Mouse (Mus musculus): Measurements from ENCODE around the gene D930020B18Rik.
A peak's percentile ranks its signal among the peaks of the same experiment; 100 is the strongest.

D930020B18Rik gene

GRCm38 (mm10) chr10:121641272-121642053 lies at the start of gene D930020B18Rik:
TSS of gene D930020B18Rik (plus strand) at chr10:121641588.
- peak; percentile 63 for DNase-seq (ENCODE audit: extremely low spot score)

- no peak for DNase-seq (ENCODE audit: extremely low spot score)
Observed at GRCm38 (mm10) chr10:121596580-121596979, 44.8 kb upstream of the D930020B18Rik start.

GRCm38 (mm10) chr10:121601272-121601671 lies 40.1 kb upstream of the D930020B18Rik start:
- no peak for DNase-seq (ENCODE audit: extremely low spot score)

- no peak for DNase-seq (ENCODE audit: extremely low spot score)
Observed at GRCm38 (mm10) chr10:121603556-121603955, 37.8 kb upstream of the D930020B18Rik start.

- no peak for DNase-seq (ENCODE audit: extremely low spot score)
Observed at GRCm38 (mm10) chr10:121604632-121605344, 36.6 kb upstream of the D930020B18Rik start.

- DNase-seq (ENCODE audit: extremely low spot score) = no peak
Observed at GRCm38 (mm10) chr10:121608177-121608576, 33.2 kb upstream of the D930020B18Rik start.

- no peak for DNase-seq (ENCODE audit: extremely low spot score)
Observed at GRCm38 (mm10) chr10:121611587-121611986, 29.8 kb upstream of the D930020B18Rik start.

- DNase-seq (ENCODE audit: extremely low spot score) = no peak
Observed at GRCm38 (mm10) chr10:121612448-121612847, 28.9 kb upstream of the D930020B18Rik start.

- DNase-seq (ENCODE audit: extremely low spot score) = no peak
Observed at GRCm38 (mm10) chr10:121613570-121613969, 27.8 kb upstream of the D930020B18Rik start.

GRCm38 (mm10) chr10:121615146-121615870 lies 26.1 kb upstream of the D930020B18Rik start:
- DNase-seq (ENCODE audit: extremely low spot score) = no peak

GRCm38 (mm10) chr10:121615935-121616334 lies 25.5 kb upstream of the D930020B18Rik start:
- DNase-seq (ENCODE audit: extremely low spot score) = no peak

GRCm38 (mm10) chr10:121622431-121622830 lies 19.0 kb upstream of the D930020B18Rik start:
- DNase-seq (ENCODE audit: extremely low spot score) = no peak

- no peak for DNase-seq (ENCODE audit: extremely low spot score)
Observed at GRCm38 (mm10) chr10:121623670-121624069, 17.7 kb upstream of the D930020B18Rik start.

- DNase-seq (ENCODE audit: extremely low spot score) = no peak
Observed at GRCm38 (mm10) chr10:121625006-121625405, 16.4 kb upstream of the D930020B18Rik start.

- DNase-seq (ENCODE audit: extremely low spot score) = no peak
Observed at GRCm38 (mm10) chr10:121625407-121626185, 15.8 kb upstream of the D930020B18Rik start.

- DNase-seq (ENCODE audit: extremely low spot score) = peak; percentile 98
Observed at GRCm38 (mm10) chr10:121626186-121626882, 15.1 kb upstream of the D930020B18Rik start, which contains the start of gene Xpot. TSS of gene Xpot (minus strand) at chr10:121626332.

- no peak for DNase-seq (ENCODE audit: extremely low spot score)
Observed at GRCm38 (mm10) chr10:121627216-121627852, 14.1 kb upstream of the D930020B18Rik start.

- DNase-seq (ENCODE audit: extremely low spot score) = no peak
Observed at GRCm38 (mm10) chr10:121628561-121629040, 12.8 kb upstream of the D930020B18Rik start.

- no peak for DNase-seq (ENCODE audit: extremely low spot score)
Observed at GRCm38 (mm10) chr10:121634159-121634558, 7.2 kb upstream of the D930020B18Rik start.

GRCm38 (mm10) chr10:121636276-121636675 lies 5.1 kb upstream of the D930020B18Rik start:
- DNase-seq (ENCODE audit: extremely low spot score) = no peak
